Mouse (Mus musculus) testis, adult 2 months (tissue): ENCODE measurements around the gene Ubl3. TPM values are rescaled to one million over a fixed set of nuclear protein-coding genes. Genes with fewer than 3 reads are reported as not detected.

ENCODE experiments used
- H3K27ac ChIP-seq: fragments of 200-500 bp; 2 replicates; pipeline ENCODE4 v1.5.1; 2012; ENCODE audit warnings: low read depth, low read length; ENCODE audit not compliant: control insufficient read depth, insufficient read depth
- H3K27me3 ChIP-seq: fragments of 200-500 bp; 2 replicates; pipeline ENCODE4 v1.6.1; 2012; ENCODE audit warnings: mild to moderate bottlenecking, low read length, moderate library complexity; ENCODE audit not compliant: control insufficient read depth, insufficient read depth
- H3K36me3 ChIP-seq: fragments of 200-500 bp; 2 replicates; pipeline ENCODE4 v1.6.1; 2012; ENCODE audit warnings: mild to moderate bottlenecking, low read length; ENCODE audit not compliant: control insufficient read depth, insufficient read depth
- H3K4me1 ChIP-seq: fragments of 200-500 bp; 2 replicates; pipeline ENCODE4 v1.6.1; 2012; ENCODE audit warnings: low read length; ENCODE audit not compliant: control insufficient read depth, insufficient read depth
- H3K4me3 ChIP-seq: fragments of 200-500 bp; 2 replicates; pipeline ENCODE4 v1.5.1; 2012; ENCODE audit warnings: low read depth, mild to moderate bottlenecking, low read length, moderate library complexity, mixed read lengths; ENCODE audit not compliant: control insufficient read depth
- CTCF ChIP-seq: fragments of 200-500 bp; IDR thresholded peaks from 2 replicates; pipeline ENCODE4 v1.5.1; 2012; ENCODE audit warnings: low read depth, mild to moderate bottlenecking, inconsistent platforms, low read length, moderate library complexity; ENCODE audit not compliant: control insufficient read depth, insufficient read depth, insufficient replicate concordance
- POLR2A ChIP-seq: fragments of 200-500 bp; IDR thresholded peaks from 2 replicates; pipeline ENCODE4 v1.6.1; 2012; ENCODE audit warnings: low read depth, mild to moderate bottlenecking, inconsistent platforms, low read length, moderate library complexity; ENCODE audit not compliant: control insufficient read depth
- polyA plus RNA-seq: library from polyadenylated mRNA; depleted of rRNA; stranded (reverse); fragments of >200 nt; gene quantifications from 2 replicates; pipeline ENCODE4 v1.2.3, GENCODE M21; 2012

Ubl3 gene
- polyA plus RNA-seq, 1 experiment: 176 TPM

DNA sequence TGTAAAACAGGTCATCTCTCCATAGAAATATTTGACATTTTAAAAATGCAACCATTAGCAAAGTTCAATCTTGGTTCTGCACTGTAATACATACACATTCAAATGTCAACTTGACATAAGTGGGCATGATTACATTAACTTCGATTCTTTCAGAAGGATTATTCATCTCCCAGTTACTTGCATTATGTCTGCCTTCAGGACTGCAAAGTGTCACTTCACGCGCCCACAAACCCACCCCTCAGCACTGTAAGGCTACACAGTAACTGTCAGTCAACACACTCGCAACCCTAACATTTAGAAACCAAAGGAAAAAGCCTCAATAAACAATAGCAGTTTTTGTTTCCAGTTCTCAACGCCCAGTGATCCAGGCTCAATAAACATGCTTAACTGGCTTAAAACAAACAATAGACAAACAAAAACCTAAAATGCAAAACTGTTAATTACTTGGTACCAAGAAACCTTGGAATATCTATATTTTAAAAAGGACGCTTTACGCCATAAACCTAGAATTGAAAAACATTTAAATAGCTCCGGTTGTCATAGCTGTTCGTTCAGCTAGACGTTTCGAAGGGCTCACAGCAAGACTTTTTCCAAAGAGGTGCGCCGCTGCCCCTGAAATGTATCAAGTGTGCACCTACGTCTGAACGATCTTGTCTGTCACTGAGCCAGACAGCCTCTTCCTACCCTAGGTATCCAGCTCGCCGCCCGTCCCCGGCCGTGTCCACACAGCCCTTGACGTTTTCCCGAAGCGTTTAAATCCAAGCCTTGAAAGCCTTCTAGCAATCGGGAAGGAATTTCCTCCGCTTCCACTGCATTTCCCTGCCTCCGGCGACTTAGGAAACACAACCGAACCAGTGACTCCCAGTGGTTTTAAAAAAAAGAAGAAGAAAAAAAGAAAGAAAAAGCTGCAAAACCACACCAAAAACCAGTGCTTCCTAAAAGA, 1.5 kb downstream of the Ubl3 start:
- Histone ChIP-seq H3K4me1 (peaks cover 18% of the 10 kb centered on the region), H3K27me3 (no peaks in the 10 kb centered on the region), H3K27ac (peak overlapping the region; percentile 97), H3K4me3 (peak overlapping the region; percentile 96), H3K36me3 (no peaks in the 10 kb centered on the region)
- TF ChIP-seq POLR2A: peak; percentile 25; the same call in 1 of the 2 replicates
- TF ChIP-seq CTCF: no peak

GRCm38 (mm10) chr5:148550393-148550792, 2.2 kb downstream of the Ubl3 start:
- Histone ChIP-seq H3K36me3 (no peaks in the 10 kb centered on the region), H3K27me3 (no peaks in the 10 kb centered on the region), H3K27ac (peak overlapping the region; percentile 52; the same call in 1 of the 2 replicates), H3K4me3 (peak overlapping the region; percentile 85), H3K4me1 (peaks cover 18% of the 10 kb centered on the region)
- TF ChIP-seq POLR2A (no peak), CTCF (no peak)

DNA sequence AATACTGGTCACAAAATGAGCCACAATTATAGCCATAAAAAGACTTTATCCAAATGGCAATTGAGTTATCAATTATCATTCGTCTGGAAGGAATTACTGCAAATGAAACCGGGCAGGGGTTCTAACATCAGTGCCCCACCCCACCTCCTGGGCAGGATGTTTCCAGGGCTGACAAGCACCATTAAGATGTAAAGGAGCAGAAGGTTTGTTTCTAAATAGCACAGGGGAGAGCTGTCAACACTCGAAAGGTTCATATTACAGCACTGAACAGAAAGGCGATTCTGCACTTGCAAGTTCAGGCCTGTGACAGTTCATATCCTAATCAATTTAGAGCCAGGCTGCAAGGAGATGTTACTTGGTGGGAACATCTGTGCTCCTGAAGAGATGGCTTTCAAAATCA, 3.3 kb downstream of the Ubl3 start:
- H3K27me3 ChIP-seq: no peaks in the 10 kb centered on the region
- no peaks in the 10 kb centered on the region for H3K36me3 ChIP-seq
- TF ChIP-seq POLR2A (no peak), CTCF (no peak)
- peaks cover 16% of the 10 kb centered on the region for H3K4me1 ChIP-seq
- H3K27ac ChIP-seq: no peak overlapping the region
- H3K4me3 ChIP-seq: peak overlapping the region; percentile 23; the same call in 1 of the 2 replicates

- H3K36me3 ChIP-seq: no peaks in the 10 kb centered on the region
Measured at GRCm38 (mm10) chr5:148548568-148548967, 4.0 kb downstream of the Ubl3 start.

DNA sequence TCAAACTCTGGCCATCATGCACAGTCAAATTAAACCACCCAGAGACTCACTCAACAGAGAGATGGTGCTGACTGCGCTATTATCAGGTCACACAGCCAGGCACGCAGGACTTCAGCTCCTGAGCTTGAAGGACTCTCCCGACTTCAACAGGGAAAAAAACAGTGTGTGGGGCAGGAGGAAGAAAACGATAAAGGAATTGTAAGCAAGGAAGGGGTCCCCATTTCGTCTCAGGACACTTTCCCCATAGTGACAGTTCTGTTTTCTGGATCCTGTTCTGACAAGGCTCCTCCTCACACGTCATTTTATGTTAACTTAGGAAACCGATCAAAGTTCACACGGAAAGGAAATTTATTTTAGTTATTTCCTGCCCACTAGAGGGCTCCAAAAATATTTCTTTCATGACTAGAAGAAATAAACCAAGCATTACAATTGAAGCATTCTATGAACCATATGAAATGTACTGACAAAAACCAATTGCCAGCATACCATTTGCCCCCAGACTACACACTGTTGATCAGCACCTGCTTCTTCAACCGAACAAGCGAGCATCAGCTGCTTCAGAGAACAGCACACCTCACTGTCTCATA, 4.6 kb downstream of the Ubl3 start:
- no peaks in the 10 kb centered on the region for H3K36me3 ChIP-seq
- TF ChIP-seq CTCF: no peak
- no peak for TF ChIP-seq POLR2A
- H3K27ac ChIP-seq: no peak overlapping the region
- H3K4me1 ChIP-seq: peaks cover 10% of the 10 kb centered on the region
- peak overlapping the region; percentile 29; the same call in 1 of the 2 replicates for H3K4me3 ChIP-seq
- H3K27me3 ChIP-seq: no peaks in the 10 kb centered on the region

More at GRCm38 (mm10) chr5:148548568-148548967, 4.0 kb downstream of the Ubl3 start:
- no peak overlapping the region for H3K27ac ChIP-seq
- H3K4me1 ChIP-seq: peaks cover 11% of the 10 kb centered on the region
- TF ChIP-seq CTCF: no peak
- peak overlapping the region; percentile 33 for H3K4me3 ChIP-seq
- no peaks in the 10 kb centered on the region for H3K27me3 ChIP-seq

GRCm38 (mm10) chr5:148546970-148547369, 5.6 kb downstream of the Ubl3 start:
- H3K27ac ChIP-seq: no peak overlapping the region
- H3K27me3 ChIP-seq: no peaks in the 10 kb centered on the region
- H3K4me1 ChIP-seq: peaks cover 10% of the 10 kb centered on the region
- TF ChIP-seq POLR2A (no peak), CTCF (no peak)
- no peaks in the 10 kb centered on the region for H3K36me3 ChIP-seq
- H3K4me3 ChIP-seq: no peak overlapping the region

- no peaks in the 10 kb centered on the region for H3K27me3 ChIP-seq
- no peaks in the 10 kb centered on the region for H3K36me3 ChIP-seq
- peaks cover 8% of the 10 kb centered on the region for H3K4me1 ChIP-seq
- TF ChIP-seq CTCF: no peak
- no peak for TF ChIP-seq POLR2A
- no peak overlapping the region for H3K27ac ChIP-seq
- no peak overlapping the region for H3K4me3 ChIP-seq
Measured at GRCm38 (mm10) chr5:148544733-148545132, 7.9 kb downstream of the Ubl3 start.
